Mouse (Mus musculus): ENCODE data around the gene Slc25a16. TPM values are rescaled to one million over a fixed set of nuclear protein-coding genes. Genes with fewer than 3 reads are reported as not detected.
A peak's percentile ranks its signal among the peaks of the same experiment; 100 is the strongest.

Gene Slc25a16
- polyA plus RNA-seq, 1 experiment from 2014 or later: 17.9 TPM

- DNase-seq (no peak), ATAC-seq (ENCODE audit: low FRiP score, low TSS enrichment) (no peak)
- Histone ChIP-seq H3K27ac (replicated peaks; ENCODE audit: low read depth, low read length) (no peak overlapping the region), H3K36me3 (ENCODE audit: control insufficient read depth, insufficient read depth, low read length) (peaks cover 76% of the 10 kb centered on the region), H3K4me2 (ENCODE audit: low read length) (no peak overlapping the region), H3K9ac (replicated peaks; ENCODE audit: low read length) (no peak overlapping the region), H3K4me3 (replicated peaks; ENCODE audit: low read depth, low read length) (no peak overlapping the region), H3K27me3 (ENCODE audit: control insufficient read depth, insufficient read depth, low read length) (no peaks in the 10 kb centered on the region), H3K9me3 (ENCODE audit: control insufficient read depth, low read length) (no peaks in the 10 kb centered on the region), H3K4me1 (ENCODE audit: control insufficient read depth, insufficient read depth, low read length) (no peaks in the 10 kb centered on the region)
- 97% methylated on average over 11 of the region's 11 CpGs for WGBS
Measured at GRCm38 (mm10) chr10:62965796-62966195, 45.4 kb downstream of the Slc25a16 start.

GRCm38 (mm10) chr10:62966291-62966690 lies 45.9 kb downstream of the Slc25a16 start:
- peaks cover 73% of the 10 kb centered on the region for H3K36me3 ChIP-seq (ENCODE audit: control insufficient read depth, insufficient read depth, low read length)
- ATAC-seq (ENCODE audit: low FRiP score, low TSS enrichment): no peak

GRCm38 (mm10) chr10:62971821-62972220 lies 51.4 kb downstream of the Slc25a16 start:
- H3K36me3 ChIP-seq (ENCODE audit: control insufficient read depth, insufficient read depth, low read length): peaks cover 40% of the 10 kb centered on the region
- WGBS: 69% methylated on average over 16 of the region's 16 CpGs
- H3K4me1 ChIP-seq (ENCODE audit: control insufficient read depth, insufficient read depth, low read length): no peaks in the 10 kb centered on the region
- DNase-seq: no peak
- H3K4me2 ChIP-seq (ENCODE audit: low read length): no peak overlapping the region
- H3K4me3 ChIP-seq (replicated peaks; ENCODE audit: low read depth, low read length): no peak overlapping the region
- H3K27ac ChIP-seq (replicated peaks; ENCODE audit: low read depth, low read length): no peak overlapping the region
- no peak for ATAC-seq (ENCODE audit: low FRiP score, low TSS enrichment)
- H3K27me3 ChIP-seq (ENCODE audit: control insufficient read depth, insufficient read depth, low read length): no peaks in the 10 kb centered on the region
- no peak overlapping the region for H3K9ac ChIP-seq (replicated peaks; ENCODE audit: low read length)
- H3K9me3 ChIP-seq (ENCODE audit: control insufficient read depth, low read length): no peaks in the 10 kb centered on the region

More at GRCm38 (mm10) chr10:62966291-62966690, 45.9 kb downstream of the Slc25a16 start:
- H3K4me2 ChIP-seq (ENCODE audit: low read length): no peak overlapping the region
- no peak for DNase-seq
- no peak overlapping the region for H3K9ac ChIP-seq (replicated peaks; ENCODE audit: low read length)
- no peaks in the 10 kb centered on the region for H3K27me3 ChIP-seq (ENCODE audit: control insufficient read depth, insufficient read depth, low read length)
- H3K4me1 ChIP-seq (ENCODE audit: control insufficient read depth, insufficient read depth, low read length): no peaks in the 10 kb centered on the region
- H3K9me3 ChIP-seq (ENCODE audit: control insufficient read depth, low read length): no peaks in the 10 kb centered on the region
- H3K27ac ChIP-seq (replicated peaks; ENCODE audit: low read depth, low read length): no peak overlapping the region
- H3K4me3 ChIP-seq (replicated peaks; ENCODE audit: low read depth, low read length): no peak overlapping the region
- WGBS: 96% methylated on average over 15 of the region's 15 CpGs

GRCm38 (mm10) chr10:62979667-62980038 lies 59.2 kb downstream of the Slc25a16 start:
- no peaks in the 10 kb centered on the region for H3K9me3 ChIP-seq (ENCODE audit: control insufficient read depth, low read length)
- WGBS: 5% methylated on average over 10 of the region's 10 CpGs
- H3K9ac ChIP-seq (replicated peaks; ENCODE audit: low read length): peak overlapping the region; percentile 98
- H3K4me3 ChIP-seq (replicated peaks; ENCODE audit: low read depth, low read length): peak overlapping the region; percentile 97
- ATAC-seq (ENCODE audit: low FRiP score, low TSS enrichment): peak; percentile 4; the same call in 1 of the 2 replicates
- H3K27ac ChIP-seq (replicated peaks; ENCODE audit: low read depth, low read length): peak overlapping the region; percentile 91
- no peak for DNase-seq
- H3K4me2 ChIP-seq (ENCODE audit: low read length): peak overlapping the region; percentile 64
- H3K36me3 ChIP-seq (ENCODE audit: control insufficient read depth, insufficient read depth, low read length): peaks cover 25% of the 10 kb centered on the region
- peaks cover 15% of the 10 kb centered on the region; the same call in 1 of the 2 replicates for H3K4me1 ChIP-seq (ENCODE audit: control insufficient read depth, insufficient read depth, low read length)
- H3K27me3 ChIP-seq (ENCODE audit: control insufficient read depth, insufficient read depth, low read length): no peaks in the 10 kb centered on the region

- H3K27me3 ChIP-seq (ENCODE audit: control insufficient read depth, insufficient read depth, low read length): no peaks in the 10 kb centered on the region
- peaks cover 15% of the 10 kb centered on the region; the same call in 1 of the 2 replicates for H3K4me1 ChIP-seq (ENCODE audit: control insufficient read depth, insufficient read depth, low read length)
- DNase-seq: peak; percentile 94
- no peaks in the 10 kb centered on the region for H3K9me3 ChIP-seq (ENCODE audit: control insufficient read depth, low read length)
- H3K9ac ChIP-seq (replicated peaks; ENCODE audit: low read length): peak within 1 kb of the TSS; percentile 98
- H3K4me2 ChIP-seq (ENCODE audit: low read length): peak within 1 kb of the TSS; percentile 64
- peak within 1 kb of the TSS; percentile 91 for H3K27ac ChIP-seq (replicated peaks; ENCODE audit: low read depth, low read length)
- peaks cover 31% of the 10 kb centered on the region for H3K36me3 ChIP-seq (ENCODE audit: control insufficient read depth, insufficient read depth, low read length)
- H3K4me3 ChIP-seq (replicated peaks; ENCODE audit: low read depth, low read length): peak within 1 kb of the TSS; percentile 97
- peak; percentile 94 for ATAC-seq (ENCODE audit: low FRiP score, low TSS enrichment)
- WGBS: under 1% methylated on average over 77 of the region's 77 CpGs
Measured at GRCm38 (mm10) chr10:62980039-62980954, 59.9 kb downstream of the Slc25a16 start, which contains the start of gene Rufy2. Gene Rufy2, plus strand, starts transcription at chr10:62980223.

GRCm38 (mm10) chr10:62984072-62984471 lies 63.6 kb downstream of the Slc25a16 start:
- DNase-seq (no peak), ATAC-seq (ENCODE audit: low FRiP score, low TSS enrichment) (no peak)
- H3K4me2 ChIP-seq (ENCODE audit: low read length): no peak overlapping the region
- H3K9me3 ChIP-seq (ENCODE audit: control insufficient read depth, low read length): no peaks in the 10 kb centered on the region
- H3K27ac ChIP-seq (replicated peaks; ENCODE audit: low read depth, low read length): no peak overlapping the region
- H3K27me3 ChIP-seq (ENCODE audit: control insufficient read depth, insufficient read depth, low read length): no peaks in the 10 kb centered on the region
- H3K36me3 ChIP-seq (ENCODE audit: control insufficient read depth, insufficient read depth, low read length): peaks cover 60% of the 10 kb centered on the region
- H3K4me1 ChIP-seq (ENCODE audit: control insufficient read depth, insufficient read depth, low read length): peaks cover 15% of the 10 kb centered on the region; the same call in 1 of the 2 replicates
- H3K9ac ChIP-seq (replicated peaks; ENCODE audit: low read length): no peak overlapping the region
- 96% methylated on average over 11 of the region's 11 CpGs for WGBS
- no peak overlapping the region for H3K4me3 ChIP-seq (replicated peaks; ENCODE audit: low read depth, low read length)

- H3K4me2 ChIP-seq (ENCODE audit: low read length): no peak overlapping the region
- no peak overlapping the region for H3K27ac ChIP-seq (replicated peaks; ENCODE audit: low read depth, low read length)
- peaks cover 13% of the 10 kb centered on the region; the same call in 1 of the 2 replicates for H3K4me1 ChIP-seq (ENCODE audit: control insufficient read depth, insufficient read depth, low read length)
- H3K27me3 ChIP-seq (ENCODE audit: control insufficient read depth, insufficient read depth, low read length): no peaks in the 10 kb centered on the region
- DNase-seq (no peak), ATAC-seq (ENCODE audit: low FRiP score, low TSS enrichment) (no peak)
- no peak overlapping the region for H3K4me3 ChIP-seq (replicated peaks; ENCODE audit: low read depth, low read length)
- no peak overlapping the region for H3K9ac ChIP-seq (replicated peaks; ENCODE audit: low read length)
- WGBS: 96% methylated on average over 6 of the region's 6 CpGs
- no peaks in the 10 kb centered on the region for H3K9me3 ChIP-seq (ENCODE audit: control insufficient read depth, low read length)
- peaks cover 64% of the 10 kb centered on the region for H3K36me3 ChIP-seq (ENCODE audit: control insufficient read depth, insufficient read depth, low read length)
Measured at GRCm38 (mm10) chr10:62984495-62984894, 64.1 kb downstream of the Slc25a16 start.

- H3K4me2 ChIP-seq (ENCODE audit: low read length): no peak overlapping the region
- DNase-seq (peak; percentile 62), ATAC-seq (ENCODE audit: low FRiP score, low TSS enrichment) (no peak)
- WGBS: 24% methylated on average over 3 of the region's 3 CpGs
- no peak overlapping the region for H3K9ac ChIP-seq (replicated peaks; ENCODE audit: low read length)
- H3K27ac ChIP-seq (replicated peaks; ENCODE audit: low read depth, low read length): no peak overlapping the region
- H3K36me3 ChIP-seq (ENCODE audit: control insufficient read depth, insufficient read depth, low read length): peaks cover 88% of the 10 kb centered on the region
- H3K4me1 ChIP-seq (ENCODE audit: control insufficient read depth, insufficient read depth, low read length): no peaks in the 10 kb centered on the region
- no peaks in the 10 kb centered on the region for H3K27me3 ChIP-seq (ENCODE audit: control insufficient read depth, insufficient read depth, low read length)
- no peaks in the 10 kb centered on the region for H3K9me3 ChIP-seq (ENCODE audit: control insufficient read depth, low read length)
- no peak overlapping the region for H3K4me3 ChIP-seq (replicated peaks; ENCODE audit: low read depth, low read length)
Measured at GRCm38 (mm10) chr10:62987341-62987740, 66.9 kb downstream of the Slc25a16 start.
